Mouse (Mus musculus) MEL (cell line): ENCODE data around the gene Ptbp1. TPM values are rescaled to one million over a fixed set of nuclear protein-coding genes. Genes with fewer than 3 reads are reported as not detected.
A peak's percentile ranks its signal among the peaks of the same experiment; 100 is the strongest.

Experiments used
- DNase-seq: peaks from one replicate; pipeline ENCODE4 v3.0.0; 2011; ENCODE audit warnings: low read depth, low spot score
- H3K27ac ChIP-seq: 2 replicates; pipeline ENCODE4 v1.5.1; 2012; ENCODE audit warnings: low read depth, mild to moderate bottlenecking, control low read depth, low read length, moderate library complexity; ENCODE audit not compliant: control insufficient read depth
- H3K27me3 ChIP-seq, 2 experiments: fragments of 150-350 bp in 1 of 2; sonication (generic) in 1 of 2; 2 replicates each; pipeline ENCODE4 v1.6.1; 2012; ENCODE audit warnings: low read length in 2 of 2, mild to moderate bottlenecking in 2 of 2, improper control_type of control experiment in 1 of 2, moderate library complexity in 1 of 2; ENCODE audit not compliant: insufficient read depth in 2 of 2, control insufficient read depth in 1 of 2
- H3K36me3 ChIP-seq, 2 experiments: 2 replicates each; pipeline ENCODE4 v1.6.1; 2012 to 2014; ENCODE audit warnings: low read length in 2 of 2, improper control_type of control experiment in 1 of 2, inconsistent platforms in 1 of 2, mild to moderate bottlenecking in 1 of 2; ENCODE audit not compliant: insufficient read depth in 2 of 2, control insufficient read depth in 1 of 2
- H3K4me1 ChIP-seq, 2 experiments: fragments of 150-350 bp in 1 of 2; sonication (generic) in 1 of 2; 2 replicates each; pipeline ENCODE4 v1.6.1; 2012; ENCODE audit warnings: low read length in 2 of 2, improper control_type of control experiment in 1 of 2, mild to moderate bottlenecking in 1 of 2; ENCODE audit not compliant: insufficient read depth in 2 of 2, control insufficient read depth in 1 of 2
- H3K4me3 ChIP-seq, 2 experiments: fragments of 150-350 bp in 1 of 2; sonication (generic) in 1 of 2; 2 replicates each; pipeline ENCODE4 v1.5.1; 2012; ENCODE audit warnings: low read depth in 2 of 2, low read length in 2 of 2, mild to moderate bottlenecking in 2 of 2, moderate library complexity in 2 of 2, control low read depth in 1 of 2, improper control_type of control experiment in 1 of 2; ENCODE audit not compliant: control insufficient read depth in 1 of 2, insufficient read depth in 1 of 2
- H3K79me2 ChIP-seq: 2 replicates; pipeline ENCODE4 v1.6.1; 2012; ENCODE audit warnings: mild to moderate bottlenecking, low read length, moderate library complexity; ENCODE audit not compliant: control insufficient read depth, poor library complexity, insufficient read depth
- H3K9ac ChIP-seq: 2 replicates; pipeline ENCODE4 v1.6.1; 2012; ENCODE audit warnings: low read depth, mild to moderate bottlenecking, control low read depth, low read length, moderate library complexity; ENCODE audit not compliant: control insufficient read depth, poor library complexity, severe bottlenecking
- H3K9me3 ChIP-seq: fragments of 150-350 bp; sonication (generic); replicated peaks from 2 replicates; pipeline ENCODE4 v1.6.1; 2012; ENCODE audit warnings: mild to moderate bottlenecking, low read length, improper control_type of control experiment, moderate library complexity; ENCODE audit not compliant: insufficient read depth
- BHLHE40 ChIP-seq: IDR thresholded peaks from 2 replicates; pipeline ENCODE4 v1.6.1; 2012; ENCODE audit warnings: low read depth, mild to moderate bottlenecking, inconsistent platforms, low read length, improper control_type of control experiment, borderline replicate concordance
- CHD1 ChIP-seq: IDR thresholded peaks from 2 replicates; pipeline ENCODE4 v1.6.1; 2012; ENCODE audit warnings: low read depth, mild to moderate bottlenecking, inconsistent platforms, low read length, improper control_type of control experiment
- CHD2 ChIP-seq: IDR thresholded peaks from 2 replicates; pipeline ENCODE4 v1.6.1; 2011; ENCODE audit warnings: low read length, improper control_type of control experiment
- CTCF ChIP-seq, 3 experiments: IDR thresholded peaks in 2 of 3; conservative IDR thresholded peaks in 1 of 3; 2 replicates each; pipeline ENCODE4 v1.5.1; 2011 to 2012; ENCODE audit warnings: low read length in 3 of 3, low read depth in 2 of 3, mild to moderate bottlenecking in 2 of 3, improper control_type of control experiment in 1 of 3, inconsistent platforms in 1 of 3, mixed read lengths in 1 of 3, moderate library complexity in 1 of 3; ENCODE audit not compliant: control insufficient read depth in 1 of 3, insufficient read depth in 1 of 3, poor library complexity in 1 of 3, severe bottlenecking in 1 of 3
- E2F4 ChIP-seq: IDR thresholded peaks from 2 replicates; pipeline ENCODE4 v1.6.1; 2011; ENCODE audit warnings: low read depth, low read length, improper control_type of control experiment, borderline replicate concordance
- ELF1 ChIP-seq: IDR thresholded peaks from 2 replicates; pipeline ENCODE4 v1.6.1; 2014; ENCODE audit warnings: low read depth, mild to moderate bottlenecking, inconsistent platforms, low read length, improper control_type of control experiment, moderate library complexity
- EP300 ChIP-seq, 2 experiments: IDR thresholded peaks; 2 replicates each; pipeline ENCODE4 v1.6.1; 2011; ENCODE audit warnings: improper control_type of control experiment in 2 of 2, low read length in 2 of 2, low read depth in 1 of 2, mild to moderate bottlenecking in 1 of 2
- GABPA ChIP-seq: IDR thresholded peaks from 2 replicates; pipeline ENCODE4 v1.6.1; 2012; ENCODE audit warnings: low read depth, mild to moderate bottlenecking, inconsistent platforms, low read length, improper control_type of control experiment, moderate library complexity
- GATA1 ChIP-seq: IDR thresholded peaks from 2 replicates; pipeline ENCODE4 v1.6.1; 2011; ENCODE audit warnings: low read depth, low read length, improper control_type of control experiment
- JUND ChIP-seq: IDR thresholded peaks from 2 replicates; pipeline ENCODE4 v1.6.1; 2011; ENCODE audit warnings: low read depth, mild to moderate bottlenecking, improper control_type of control experiment, low read length
- MAFK ChIP-seq: IDR thresholded peaks from 2 replicates; pipeline ENCODE4 v1.6.1; 2011; ENCODE audit warnings: low read depth, mild to moderate bottlenecking, low read length, improper control_type of control experiment, borderline replicate concordance
- MAX ChIP-seq: IDR thresholded peaks from 2 replicates; pipeline ENCODE4 v1.6.1; 2011; ENCODE audit warnings: low read length, improper control_type of control experiment
- MEF2A ChIP-seq: IDR thresholded peaks from 2 replicates; pipeline ENCODE4 v1.6.1; 2014; ENCODE audit warnings: low read depth, mild to moderate bottlenecking, inconsistent platforms, low read length, improper control_type of control experiment; ENCODE audit not compliant: poor library complexity, insufficient replicate concordance, severe bottlenecking; ENCODE audit errors: extremely low read depth
- MXI1 ChIP-seq: IDR thresholded peaks from 2 replicates; pipeline ENCODE4 v1.6.1; 2011; ENCODE audit warnings: mild to moderate bottlenecking, low read depth, low read length, improper control_type of control experiment
- MYB ChIP-seq: IDR thresholded peaks from 2 replicates; pipeline ENCODE4 v1.6.1; 2011; ENCODE audit warnings: mild to moderate bottlenecking, low read depth, low read length, improper control_type of control experiment
- MYC ChIP-seq: IDR thresholded peaks from 2 replicates; pipeline ENCODE4 v1.6.1; 2011; ENCODE audit warnings: low read depth, mild to moderate bottlenecking, low read length, improper control_type of control experiment, moderate library complexity
- NRF1 ChIP-seq: IDR thresholded peaks from 2 replicates; pipeline ENCODE4 v1.6.1; 2014; ENCODE audit warnings: low read depth, mild to moderate bottlenecking, inconsistent platforms, low read length, improper control_type of control experiment, moderate library complexity; ENCODE audit not compliant: poor library complexity, insufficient read depth, severe bottlenecking
- POLR2AphosphoS2 ChIP-seq: IDR thresholded peaks from 2 replicates; pipeline ENCODE4 v1.6.1; 2011; ENCODE audit warnings: low read length, improper control_type of control experiment
- RAD21 ChIP-seq: IDR thresholded peaks from 2 replicates; pipeline ENCODE4 v1.6.1; 2011; ENCODE audit warnings: mild to moderate bottlenecking, low read depth, low read length, improper control_type of control experiment
- RCOR1 ChIP-seq: IDR thresholded peaks from 2 replicates; pipeline ENCODE4 v1.6.1; 2012; ENCODE audit warnings: low read depth, mild to moderate bottlenecking, inconsistent platforms, low read length, improper control_type of control experiment
- SIN3A ChIP-seq: IDR thresholded peaks from 2 replicates; pipeline ENCODE4 v1.6.1; 2012; ENCODE audit warnings: low read length, improper control_type of control experiment, inconsistent platforms
- SMC3 ChIP-seq: IDR thresholded peaks from 2 replicates; pipeline ENCODE4 v1.6.1; 2011; ENCODE audit warnings: low read depth, low read length, improper control_type of control experiment
- TAL1 ChIP-seq: IDR thresholded peaks from 2 replicates; pipeline ENCODE4 v1.6.1; 2012; ENCODE audit warnings: mild to moderate bottlenecking, inconsistent platforms, low read length, moderate library complexity, mixed read lengths
- TCF12 ChIP-seq: IDR thresholded peaks from 2 replicates; pipeline ENCODE4 v1.6.1; 2014; ENCODE audit warnings: low read depth, mild to moderate bottlenecking, inconsistent platforms, low read length, improper control_type of control experiment, moderate library complexity
- USF1 ChIP-seq: IDR thresholded peaks from 2 replicates; pipeline ENCODE4 v1.6.1; 2014; ENCODE audit warnings: low read depth, mild to moderate bottlenecking, inconsistent platforms, low read length, improper control_type of control experiment, moderate library complexity
- ZC3H11A ChIP-seq: IDR thresholded peaks from 2 replicates; pipeline ENCODE4 v1.6.1; 2012; ENCODE audit warnings: low read depth, mild to moderate bottlenecking, inconsistent platforms, low read length, improper control_type of control experiment
- ZMIZ1 ChIP-seq: IDR thresholded peaks from 2 replicates; pipeline ENCODE4 v1.6.1; 2012; ENCODE audit warnings: low read depth, mild to moderate bottlenecking, inconsistent platforms, low read length, improper control_type of control experiment, moderate library complexity
- polyA plus RNA-seq, 2 experiments: library from polyadenylated mRNA; stranded (reverse) in 1 of 2; unstranded in 1 of 2; fragments of >175 nt in 1 of 2; fragments of >200 nt in 1 of 2; gene quantifications; 2 replicates each; pipeline versions ENCODE4 v1.2.1 to v1.2.4; 2012; ENCODE audit warnings: low replicate concordance in 2 of 2, low read depth in 1 of 2; ENCODE audit not compliant: insufficient read length in 2 of 2, insufficient read depth in 1 of 2, missing spikeins in 1 of 2
- total RNA-seq: library from RNA; depleted of rRNA; stranded (reverse); fragments of 300-350 nt; gene quantifications from 2 replicates; pipeline ENCODE4 v1.2.3, GENCODE M21; 2012

Ptbp1 gene
- total and polyA plus RNA-seq, 3 experiments: 301 to 837 (median 329) TPM

- no peaks in the 10 kb centered on the region for H3K27me3 ChIP-seq
- no peak overlapping the region for H3K9ac ChIP-seq
- TF ChIP-seq MYB: no peak
- no peak for TF ChIP-seq MAX
- TF ChIP-seq CHD2: no peak
- TF ChIP-seq TCF12: no peak
- no peak for TF ChIP-seq USF1
- TF ChIP-seq TAL1: no peak
- no peak for TF ChIP-seq GABPA
- no peak for TF ChIP-seq RCOR1
- no peak for TF ChIP-seq MEF2A
- TF ChIP-seq EP300 (IDR thresholded peaks at IDR 0.05; ENCODE audit: low read depth in 1 of 2, low read length in 2 of 2): no peak
- TF ChIP-seq ELF1: no peak
- TF ChIP-seq MAFK: no peak
- no peak for TF ChIP-seq SMC3
- TF ChIP-seq GATA1: no peak
- H3K4me3 ChIP-seq: no peak overlapping the region
- H3K4me1 ChIP-seq: no peaks in the 10 kb centered on the region
- H3K79me2 ChIP-seq: no peaks in the 10 kb centered on the region
- H3K9me3 ChIP-seq: no peaks in the 10 kb centered on the region
- no peaks in the 10 kb centered on the region for H3K36me3 ChIP-seq
- no peak for DNase-seq
- H3K27ac ChIP-seq: no peak overlapping the region
Observed at GRCm38 (mm10) chr10:79815671-79816494, 38.3 kb upstream of the Ptbp1 start.

GRCm38 (mm10) chr10:79817111-79817510, 37.1 kb upstream of the Ptbp1 start:
- H3K27me3 ChIP-seq: no peaks in the 10 kb centered on the region
- H3K9me3 ChIP-seq: no peaks in the 10 kb centered on the region
- H3K36me3 ChIP-seq: no peaks in the 10 kb centered on the region
- peak; percentile 38 for DNase-seq
- TF ChIP-seq GATA1: no peak
- no peak for TF ChIP-seq MXI1
- TF ChIP-seq JUND: no peak
- TF ChIP-seq ZC3H11A: 0 out of 2 replicates have a peak, but pooled peaks have one; percentile 16
- TF ChIP-seq MYB: no peak
- peak; percentile 33 to 61 (median 52) for TF ChIP-seq CTCF (IDR thresholded peaks at IDR 0.05 in 2 of 3, conservative IDR thresholded peaks at IDR 0.05 in 1 of 3; ENCODE audit: control insufficient read depth in 1 of 3, insufficient read depth in 1 of 3, low read depth in 2 of 3, low read length in 3 of 3, poor library complexity in 1 of 3, severe bottlenecking in 1 of 3)
- TF ChIP-seq SMC3: peak; percentile 51
- no peak for TF ChIP-seq GABPA
- TF ChIP-seq SIN3A: no peak
- TF ChIP-seq EP300 (IDR thresholded peaks at IDR 0.05; ENCODE audit: low read depth in 1 of 2, low read length in 2 of 2): no peak
- no peak for TF ChIP-seq USF1
- TF ChIP-seq CHD1: no peak
- TF ChIP-seq BHLHE40: no peak
- TF ChIP-seq RAD21: peak; percentile 30
- no peak for TF ChIP-seq ZMIZ1
- TF ChIP-seq MYC: 0 out of 2 replicates have a peak, but pooled peaks have one; percentile 42
- TF ChIP-seq POLR2AphosphoS2: no peak
- TF ChIP-seq E2F4: no peak
- TF ChIP-seq NRF1: no peak
- H3K27ac ChIP-seq: no peak overlapping the region
- no peaks in the 10 kb centered on the region for H3K4me1 ChIP-seq
- H3K9ac ChIP-seq: no peak overlapping the region
- H3K4me3 ChIP-seq: no peak overlapping the region
- no peaks in the 10 kb centered on the region for H3K79me2 ChIP-seq
